Mouse (Mus musculus) ES-Bruce4 (cell line): Measurements from ENCODE around the gene Ide. TPM values are rescaled to one million over a fixed set of nuclear protein-coding genes. Genes with fewer than 3 reads are reported as not detected.

ENCODE experiments used
- H3K27ac ChIP-seq: 2 replicates; pipeline ENCODE4 v1.5.1; 2012; ENCODE audit warnings: low read length, inconsistent platforms; ENCODE audit not compliant: insufficient read depth
- H3K27me3 ChIP-seq: 2 replicates; pipeline ENCODE4 v1.6.1; 2012; ENCODE audit warnings: mild to moderate bottlenecking, low read length, inconsistent platforms; ENCODE audit not compliant: control insufficient read depth, poor library complexity, insufficient read depth, severe bottlenecking
- H3K36me3 ChIP-seq: 2 replicates; pipeline ENCODE4 v1.6.1; 2012; ENCODE audit warnings: inconsistent platforms, mild to moderate bottlenecking, low read length, moderate library complexity; ENCODE audit not compliant: control insufficient read depth, poor library complexity, insufficient read depth, severe bottlenecking
- H3K4me1 ChIP-seq: one replicate; pipeline ENCODE4 v1.8.1; 2011; ENCODE audit warnings: low read length; ENCODE audit not compliant: control insufficient read depth, insufficient read depth
- H3K4me3 ChIP-seq: 2 replicates; pipeline ENCODE4 v1.5.1; 2011; ENCODE audit warnings: low read depth, mild to moderate bottlenecking, low read length
- H3K9ac ChIP-seq: 2 replicates; pipeline ENCODE4 v1.6.1; 2012; ENCODE audit warnings: low read depth, mild to moderate bottlenecking, inconsistent platforms; ENCODE audit not compliant: poor library complexity, severe bottlenecking
- H3K9me3 ChIP-seq: replicated peaks from 2 replicates; pipeline ENCODE4 v1.6.1; 2012; ENCODE audit warnings: mild to moderate bottlenecking, low read length, inconsistent platforms; ENCODE audit not compliant: control insufficient read depth, poor library complexity, insufficient read depth, severe bottlenecking
- CTCF ChIP-seq: IDR thresholded peaks from one replicate; pipeline ENCODE4 v1.8.1; 2011; ENCODE audit warnings: low read depth, low read length
- EP300 ChIP-seq: IDR thresholded peaks from 2 replicates; pipeline ENCODE4 v1.6.1; 2011; ENCODE audit warnings: low read depth, low read length; ENCODE audit not compliant: insufficient read depth
- POLR2A ChIP-seq: IDR thresholded peaks from one replicate; pipeline ENCODE4 v1.8.1; 2011; ENCODE audit warnings: low read length; ENCODE audit not compliant: insufficient read depth
- polyA plus RNA-seq: library from polyadenylated mRNA; stranded (reverse); fragments of >200 nt; gene quantifications from 2 replicates; pipeline ENCODE4 v1.2.4, GENCODE M21; 2011; ENCODE audit warnings: low read depth; ENCODE audit not compliant: missing spikeins, insufficient read depth, insufficient read length

Ide gene
- polyA plus RNA-seq, 1 experiment, result 147 TPM

GRCm38 (mm10) chr19:37327216-37327615, 10.4 kb downstream of the Ide start:
- Histone ChIP-seq H3K9ac (no peak overlapping the region), H3K9me3 (no peaks in the 10 kb centered on the region), H3K36me3 (peaks cover 56% of the 10 kb centered on the region), H3K27ac (no peak overlapping the region), H3K4me3 (no peak overlapping the region), H3K27me3 (no peaks in the 10 kb centered on the region), H3K4me1 (peaks cover 1% of the 10 kb centered on the region)
- TF ChIP-seq POLR2A (no peak), EP300 (no peak), CTCF (no peak)

GRCm38 (mm10) chr19:37323566-37323965, 14.1 kb downstream of the Ide start:
- H3K27me3 ChIP-seq, result no peaks in the 10 kb centered on the region
- no peak overlapping the region for H3K9ac ChIP-seq
- TF ChIP-seq EP300 (no peak), POLR2A (no peak), CTCF (no peak)
- H3K27ac ChIP-seq, result no peak overlapping the region
- H3K4me3 ChIP-seq, result no peak overlapping the region
- peaks cover 1% of the 10 kb centered on the region for H3K4me1 ChIP-seq
- peaks cover 61% of the 10 kb centered on the region for H3K36me3 ChIP-seq
- H3K9me3 ChIP-seq, result no peaks in the 10 kb centered on the region

DNA sequence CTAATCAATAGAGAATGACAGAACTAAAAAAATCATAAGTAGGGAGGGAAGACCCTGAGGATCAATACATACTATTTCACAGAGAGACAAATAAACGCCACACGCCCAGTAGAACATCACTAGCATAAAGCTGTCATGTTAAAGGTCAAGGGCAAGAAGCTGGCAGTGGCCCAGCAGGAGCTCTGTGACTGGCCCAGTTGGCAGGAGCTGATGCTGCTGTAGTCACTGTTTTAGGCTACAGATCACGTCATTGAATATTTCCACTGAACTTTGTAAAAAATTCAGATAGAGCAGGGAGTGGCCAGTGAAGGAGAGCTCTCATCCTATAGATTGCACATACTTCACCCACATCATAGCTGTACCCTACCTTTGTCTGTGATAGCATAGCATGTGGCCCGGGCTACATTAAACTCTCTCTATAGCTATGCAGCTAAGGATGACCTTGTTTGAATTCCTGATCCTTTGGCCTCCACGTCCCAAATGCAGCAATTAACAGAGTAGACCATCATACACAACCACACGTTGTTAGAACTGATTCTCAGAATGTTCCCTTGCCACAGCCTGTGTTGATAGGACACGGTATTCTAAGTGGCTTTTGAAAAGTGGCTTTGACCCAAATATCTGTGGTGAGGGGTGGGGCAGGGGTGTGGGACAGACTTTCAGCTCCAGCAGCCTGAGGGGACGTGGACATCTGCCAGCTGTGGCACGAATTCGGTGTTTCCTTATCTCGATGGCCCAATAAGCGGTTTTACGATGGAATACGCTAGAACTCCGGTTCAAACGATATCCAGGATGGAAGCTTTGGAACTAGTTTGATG, 16.6 kb downstream of the Ide start:
- Histone ChIP-seq H3K4me3 (no peak overlapping the region), H3K9me3 (no peaks in the 10 kb centered on the region), H3K27me3 (no peaks in the 10 kb centered on the region), H3K4me1 (peaks cover 1% of the 10 kb centered on the region), H3K9ac (no peak overlapping the region), H3K27ac (no peak overlapping the region), H3K36me3 (peaks cover 58% of the 10 kb centered on the region)
- no peak for TF ChIP-seq CTCF
- TF ChIP-seq POLR2A, result no peak

DNA sequence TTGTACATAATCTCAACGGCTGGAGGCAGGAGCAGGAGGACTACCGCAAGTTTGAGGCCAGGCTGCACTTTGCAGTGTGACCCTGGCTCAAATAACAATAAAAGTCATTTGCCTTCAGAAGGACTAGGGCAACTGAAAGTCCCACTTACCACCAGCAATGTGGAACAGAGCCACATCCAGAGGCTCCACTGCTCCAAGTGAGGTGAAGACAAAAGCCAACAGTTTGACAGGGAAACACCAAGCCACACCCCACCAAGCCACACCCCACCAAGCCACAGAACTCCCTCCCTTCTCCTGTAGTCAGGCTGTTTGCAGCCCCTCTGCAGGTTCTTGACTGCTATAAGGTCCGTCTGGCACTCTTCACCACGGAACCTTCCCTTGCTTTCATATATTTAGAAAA, 20.3 kb downstream of the Ide start:
- no peak overlapping the region for H3K4me3 ChIP-seq
- no peak overlapping the region for H3K27ac ChIP-seq
- TF ChIP-seq EP300, result no peak
- TF ChIP-seq CTCF, result no peak
- TF ChIP-seq POLR2A, result no peak
- no peaks in the 10 kb centered on the region for H3K9me3 ChIP-seq
- H3K36me3 ChIP-seq, result peaks cover 64% of the 10 kb centered on the region
- no peaks in the 10 kb centered on the region for H3K27me3 ChIP-seq
- H3K4me1 ChIP-seq, result no peaks in the 10 kb centered on the region
- H3K9ac ChIP-seq, result no peak overlapping the region

GRCm38 (mm10) chr19:37315091-37315490, 22.6 kb downstream of the Ide start:
- Histone ChIP-seq H3K27me3 (no peaks in the 10 kb centered on the region), H3K27ac (no peak overlapping the region), H3K9me3 (no peaks in the 10 kb centered on the region), H3K4me3 (no peak overlapping the region), H3K9ac (no peak overlapping the region), H3K36me3 (peaks cover 65% of the 10 kb centered on the region), H3K4me1 (no peaks in the 10 kb centered on the region)
- TF ChIP-seq EP300 (no peak), POLR2A (no peak), CTCF (no peak)

DNA sequence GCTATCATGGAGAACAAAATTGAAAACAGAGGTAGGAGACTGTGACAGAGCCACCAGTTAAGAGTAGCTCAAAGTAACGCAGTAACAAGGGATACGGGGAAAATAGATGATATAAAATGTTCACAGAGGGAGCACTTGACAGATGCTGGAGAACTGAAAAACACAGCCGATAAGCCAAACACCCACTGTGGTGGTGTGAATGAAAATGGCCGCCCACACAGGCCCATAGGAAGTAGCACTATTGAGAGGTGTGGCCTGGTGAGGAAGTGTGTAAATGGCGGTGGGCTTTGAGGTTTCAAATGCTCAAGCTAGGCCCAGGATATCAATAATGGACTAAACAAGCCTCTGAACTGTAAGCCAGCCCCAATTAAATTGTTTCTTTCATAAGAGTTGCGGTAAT, 26.2 kb downstream of the Ide start:
- Histone ChIP-seq H3K4me3 (no peak overlapping the region), H3K27me3 (no peaks in the 10 kb centered on the region), H3K9me3 (no peaks in the 10 kb centered on the region), H3K9ac (no peak overlapping the region), H3K4me1 (no peaks in the 10 kb centered on the region), H3K27ac (no peak overlapping the region; the same call in 1 of the 2 replicates), H3K36me3 (peaks cover 74% of the 10 kb centered on the region)
- no peak for TF ChIP-seq CTCF
- no peak for TF ChIP-seq EP300
- no peak for TF ChIP-seq POLR2A
